Mouse (Mus musculus) cerebellum, adult 2 months (tissue): ENCODE data around the gene Nfic. TPM values are rescaled to one million over a fixed set of nuclear protein-coding genes. Genes with fewer than 3 reads are reported as not detected.
A peak's percentile ranks its signal among the peaks of the same experiment; 100 is the strongest.

Source experiments
- DNase-seq, 2 experiments: peaks; one replicate each; pipeline ENCODE4 v3.0.0; 2021
- H3K27ac ChIP-seq: fragments of 200-500 bp; 2 replicates; pipeline ENCODE4 v1.5.1; 2012; ENCODE audit warnings: low read length, control low read depth, inconsistent platforms; ENCODE audit not compliant: insufficient read depth
- H3K27me3 ChIP-seq: fragments of 200-500 bp; 2 replicates; pipeline ENCODE4 v1.6.1; 2012; ENCODE audit warnings: inconsistent platforms, mild to moderate bottlenecking, low read length, moderate library complexity; ENCODE audit not compliant: control insufficient read depth, insufficient read depth
- H3K4me1 ChIP-seq: fragments of 200-500 bp; 2 replicates; pipeline ENCODE4 v1.6.1; 2011; ENCODE audit warnings: low read length; ENCODE audit not compliant: control insufficient read depth, insufficient read depth
- H3K4me3 ChIP-seq: fragments of 200-500 bp; replicated peaks from 2 replicates; pipeline ENCODE3; 2011; ENCODE audit warnings: mild to moderate bottlenecking, low read depth, low read length, control low read depth; ENCODE audit not compliant: insufficient read depth
- CTCF ChIP-seq: fragments of 200-500 bp; IDR thresholded peaks from 2 replicates; pipeline ENCODE4 v1.5.1; 2011; ENCODE audit warnings: low read depth, mild to moderate bottlenecking, control low read depth, low read length, moderate library complexity, borderline replicate concordance; ENCODE audit not compliant: insufficient read depth
- POLR2A ChIP-seq: fragments of 200-500 bp; IDR thresholded peaks from 2 replicates; pipeline ENCODE4 v1.6.1; 2011; ENCODE audit warnings: low read length, control low read depth, borderline replicate concordance; ENCODE audit not compliant: insufficient read depth
- WGBS: fragments of 180-500 bp; shearing (Covaris S2); methylation state at CpG from one replicate; pipeline ENCODE4 v1.1.7; 2018; 5-methylcytosine and 5-hydroxymethylcytosine counted together
- polyA plus RNA-seq: library from polyadenylated mRNA; depleted of rRNA; stranded (reverse); fragments of >200 nt; gene quantifications from 2 replicates; pipeline ENCODE4 v1.2.3, GENCODE M21; 2012

Nfic gene
- polyA plus RNA-seq, 1 experiment = 103 TPM

- WGBS = 78% methylated on average over 5 of the region's 5 CpGs
- TF ChIP-seq CTCF (no peak), POLR2A (no peak)
- DNase-seq = no peak
- Histone ChIP-seq H3K27ac (no peak overlapping the region), H3K4me3 (no peak overlapping the region), H3K4me1 (peaks cover 22% of the 10 kb centered on the region), H3K27me3 (no peaks in the 10 kb centered on the region)
Measured at GRCm38 (mm10) chr10:81469253-81469652, 13.8 kb upstream of the Nfic start.

GRCm38 (mm10) chr10:81467670-81468235, 12.3 kb upstream of the Nfic start:
- no peak overlapping the region for H3K4me3 ChIP-seq
- 35% methylated on average over 16 of the region's 16 CpGs for WGBS
- no peak for TF ChIP-seq POLR2A
- no peak for TF ChIP-seq CTCF
- peaks cover 15% of the 10 kb centered on the region for H3K4me1 ChIP-seq
- peak in 1 of 2 experiments; percentile 51 for DNase-seq
- H3K27ac ChIP-seq = peak overlapping the region; percentile 15; the same call in 1 of the 2 replicates
- H3K27me3 ChIP-seq = no peaks in the 10 kb centered on the region

- peaks cover 15% of the 10 kb centered on the region for H3K4me1 ChIP-seq
- WGBS = 79% methylated on average over 14 of the region's 14 CpGs
- no peak for DNase-seq
Measured at GRCm38 (mm10) chr10:81466881-81467280, 11.4 kb upstream of the Nfic start.

GRCm38 (mm10) chr10:81466066-81466465, 10.6 kb upstream of the Nfic start:
- DNase-seq = no peak
- TF ChIP-seq POLR2A = no peak
- no peak for TF ChIP-seq CTCF

More at GRCm38 (mm10) chr10:81466881-81467280, 11.4 kb upstream of the Nfic start:
- TF ChIP-seq POLR2A = no peak
- TF ChIP-seq CTCF = no peak
- Histone ChIP-seq H3K4me3 (no peak overlapping the region), H3K27me3 (no peaks in the 10 kb centered on the region), H3K27ac (no peak overlapping the region)

GRCm38 (mm10) chr10:81465265-81465645, 9.8 kb upstream of the Nfic start:
- Histone ChIP-seq H3K4me1 (peaks cover 15% of the 10 kb centered on the region), H3K27ac (no peak overlapping the region), H3K4me3 (no peak overlapping the region), H3K27me3 (no peaks in the 10 kb centered on the region)
- TF ChIP-seq POLR2A = no peak
- no peak for TF ChIP-seq CTCF
- DNase-seq = no peak
- WGBS = 38% methylated on average over 5 of the region's 5 CpGs

More at GRCm38 (mm10) chr10:81466066-81466465, 10.6 kb upstream of the Nfic start:
- Histone ChIP-seq H3K4me1 (peaks cover 15% of the 10 kb centered on the region), H3K27ac (no peak overlapping the region), H3K4me3 (no peak overlapping the region), H3K27me3 (no peaks in the 10 kb centered on the region)
- 89% methylated on average over 2 of the region's 2 CpGs for WGBS

GRCm38 (mm10) chr10:81464405-81465264, 9.2 kb upstream of the Nfic start:
- H3K4me3 ChIP-seq = no peak overlapping the region
- 15% methylated on average over 33 of the region's 33 CpGs for WGBS
- peaks cover 15% of the 10 kb centered on the region for H3K4me1 ChIP-seq
- TF ChIP-seq POLR2A (no peak), CTCF (no peak)
- peak; percentile 61 to 62 for DNase-seq
- H3K27ac ChIP-seq = no peak overlapping the region
- no peaks in the 10 kb centered on the region for H3K27me3 ChIP-seq

- Histone ChIP-seq H3K4me3 (no peak overlapping the region), H3K27ac (no peak overlapping the region), H3K27me3 (no peaks in the 10 kb centered on the region), H3K4me1 (peaks cover 15% of the 10 kb centered on the region)
- 74% methylated on average over 4 of the region's 4 CpGs for WGBS
- no peak for DNase-seq
- no peak for TF ChIP-seq CTCF
- no peak for TF ChIP-seq POLR2A
Measured at GRCm38 (mm10) chr10:81463531-81463930, 8.1 kb upstream of the Nfic start.
